Mouse (Mus musculus) embryo, embryonic 10 days (tissue): ENCODE measurements around the gene Gm14305.
"Not testable (repeated sequence)": the region's sequence is repeated elsewhere in the genome, so short reads cannot be mapped to it uniquely, and the experiment has no call there.

Experiments
- DNase-seq: peaks from one replicate; pipeline ENCODE4 v3.0.0-alpha.2; 2015; ENCODE audit warnings: low spot score

Gm14305 gene

DNA sequence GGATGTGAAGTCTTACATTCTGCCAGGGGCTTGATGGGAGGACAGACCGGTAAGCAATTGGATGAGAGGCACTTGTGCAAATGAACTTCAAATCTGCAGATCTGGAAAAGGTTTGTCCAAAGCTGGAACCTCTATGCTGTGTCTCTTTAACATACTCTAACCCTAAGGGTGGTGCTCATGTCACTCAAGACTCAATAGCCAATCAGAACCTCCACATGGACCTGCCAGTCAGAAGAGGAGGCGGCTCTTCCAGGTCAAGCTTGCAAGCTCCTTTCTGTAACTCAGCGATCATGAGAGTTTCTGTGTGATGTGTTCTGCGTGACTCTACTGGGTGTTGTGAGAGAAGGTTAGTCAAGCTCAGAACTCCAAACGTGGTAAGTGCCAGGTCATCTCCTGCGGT lies at the start of gene Gm14305:
Gm14305 (plus strand) TSS at position 278 of the 400 bp plus-strand sequence.
- not testable (repeated sequence) for DNase-seq

DNA sequence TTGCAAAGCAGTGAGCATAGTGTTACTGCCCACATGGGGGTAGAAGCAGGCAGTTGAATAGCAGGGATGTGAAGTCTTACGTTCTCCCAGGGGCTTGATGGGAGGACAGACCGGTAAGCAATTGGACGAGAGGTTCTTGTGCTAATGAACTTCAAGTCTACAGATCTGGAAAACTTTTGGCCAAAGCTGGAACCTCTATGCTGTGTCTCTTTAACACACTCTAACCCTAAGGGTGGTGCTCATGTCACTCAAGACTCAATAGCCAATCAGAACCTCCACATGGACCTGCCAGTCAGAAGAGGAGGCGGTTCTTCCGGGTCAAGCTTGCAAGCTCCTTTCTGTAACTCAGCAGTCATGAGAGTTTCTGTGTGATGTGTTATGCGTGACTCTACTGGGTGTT lies 37.9 kb upstream of the Gm14305 start, which contains the start of gene Zfp973:
Zfp973 (plus strand) TSS at position 301 of the 400 bp plus-strand sequence.
- DNase-seq: not testable (repeated sequence)
